Mouse (Mus musculus) midbrain, embryonic 15.5 days (tissue): ENCODE measurements around the gene Lmf1. TPM values are rescaled to one million over a fixed set of nuclear protein-coding genes. Genes with fewer than 3 reads are reported as not detected.

ENCODE experiments used
- ATAC-seq: fragments of 200-750 bp; cut with Nextera tagmentation; replicated peaks from 2 replicates; pipeline ENCODE4 v1.8.0; 2017; ENCODE audit warnings: moderate TSS enrichment
- H3K27ac ChIP-seq: fragments of 300-500 bp; sonication (generic); 2 replicates; pipeline ENCODE4 v1.5.1; 2015; ENCODE audit warnings: mild to moderate bottlenecking, inconsistent platforms
- H3K27me3 ChIP-seq: fragments of 300-500 bp; sonication (generic); replicated peaks from 2 replicates; pipeline ENCODE4 v1.6.1; 2015; ENCODE audit warnings: inconsistent platforms
- H3K36me3 ChIP-seq: fragments of 300-500 bp; sonication (generic); replicated peaks from 2 replicates; pipeline ENCODE4 v1.6.1; 2015; ENCODE audit warnings: inconsistent platforms
- H3K4me1 ChIP-seq: fragments of 300-500 bp; sonication (generic); 2 replicates; pipeline ENCODE4 v1.6.1; 2015; ENCODE audit warnings: inconsistent platforms
- H3K4me2 ChIP-seq: fragments of 300-500 bp; sonication (generic); 2 replicates; pipeline ENCODE4 v1.6.1; 2015; ENCODE audit warnings: inconsistent platforms, mild to moderate bottlenecking, moderate library complexity
- H3K4me3 ChIP-seq: fragments of 300-500 bp; sonication (generic); 2 replicates; pipeline ENCODE4 v1.5.1; 2015; ENCODE audit warnings: mild to moderate bottlenecking, inconsistent platforms
- H3K9ac ChIP-seq: fragments of 300-500 bp; sonication (generic); 2 replicates; pipeline ENCODE4 v1.6.1; 2015; ENCODE audit warnings: mild to moderate bottlenecking, inconsistent platforms
- H3K9me3 ChIP-seq: fragments of 300-500 bp; sonication (generic); 2 replicates; pipeline ENCODE4 v1.6.1; 2016; ENCODE audit warnings: inconsistent platforms
- WGBS: fragments of 180-500 bp; shearing (Covaris S2); methylation state at CpG from one replicate; pipeline ENCODE4 v1.1.7; 2015; ENCODE audit warnings: mixed read lengths; 5-methylcytosine and 5-hydroxymethylcytosine counted together
- polyA plus RNA-seq: library from polyadenylated mRNA; unstranded; fragments of >200 nt; fragmentation: Nextera tagmentation; extraction: Ambion mirVana; gene quantifications from 2 replicates; pipeline ENCODE4 v1.2.1, GENCODE M21; 2015

Lmf1 gene
- polyA plus RNA-seq, 1 experiment from 2014 or later, result 23.2 TPM

DNA sequence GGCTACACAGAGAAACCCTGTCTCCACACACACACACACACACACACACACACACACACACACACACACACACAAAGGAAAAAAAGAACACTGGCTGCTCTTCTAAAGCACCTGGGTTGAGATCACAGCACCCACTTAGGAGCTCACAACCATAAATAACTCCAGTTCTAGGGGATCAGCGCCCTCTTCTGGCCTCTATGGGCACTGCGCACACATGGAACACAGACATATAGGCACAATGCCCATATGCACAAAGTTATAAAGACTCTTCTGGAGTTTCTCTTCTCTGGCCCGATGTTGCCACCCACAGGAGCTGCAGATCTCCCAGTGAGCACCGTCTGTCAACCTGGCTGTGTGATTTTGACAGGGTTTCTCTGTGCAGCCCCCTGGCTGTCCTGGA is 12.1 kb downstream of the Lmf1 start:
- ATAC-seq, result no peak
- Histone ChIP-seq H3K27ac (no peak overlapping the region), H3K27me3 (no peaks in the 10 kb centered on the region), H3K4me1 (no peaks in the 10 kb centered on the region), H3K36me3 (no peaks in the 10 kb centered on the region), H3K4me3 (no peak overlapping the region), H3K4me2 (no peak overlapping the region), H3K9ac (no peak overlapping the region), H3K9me3 (no peaks in the 10 kb centered on the region)
- WGBS, result 88% methylated on average over 4 of the region's 4 CpGs

DNA sequence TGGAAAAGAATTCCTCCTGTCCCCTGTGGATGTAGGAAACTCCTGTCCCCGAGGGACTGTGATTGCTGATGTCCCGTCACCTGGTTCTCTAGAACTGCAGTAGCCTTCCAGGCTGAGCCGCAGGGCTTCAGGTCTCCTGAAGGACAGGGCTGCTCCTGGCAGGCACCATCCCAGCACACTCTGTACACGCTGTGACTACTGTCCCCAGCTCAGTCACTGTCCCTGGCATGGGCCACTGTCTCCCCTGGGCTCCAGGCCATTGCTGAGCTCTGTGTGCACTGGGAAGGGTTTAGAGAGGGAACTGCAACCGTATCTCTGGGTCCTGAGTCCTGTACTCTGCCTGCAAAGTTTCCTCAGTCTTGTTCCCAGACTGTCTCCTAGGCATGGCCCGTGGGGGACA is 13.5 kb downstream of the Lmf1 start:
- H3K9ac ChIP-seq, result no peak overlapping the region
- no peaks in the 10 kb centered on the region for H3K4me1 ChIP-seq
- no peak overlapping the region for H3K27ac ChIP-seq
- 0 out of 2 replicates have a peak, but pooled peaks cover 3% of the 10 kb centered on the region for H3K36me3 ChIP-seq
- no peak for ATAC-seq
- no peak overlapping the region for H3K4me3 ChIP-seq
- no peaks in the 10 kb centered on the region for H3K27me3 ChIP-seq
- H3K9me3 ChIP-seq, result no peaks in the 10 kb centered on the region
- 93% methylated on average over 6 of the region's 6 CpGs for WGBS
- H3K4me2 ChIP-seq, result no peak overlapping the region

- no peak for ATAC-seq
- Histone ChIP-seq H3K4me3 (no peak overlapping the region), H3K4me2 (no peak overlapping the region), H3K36me3 (0 out of 2 replicates have a peak, but pooled peaks cover 3% of the 10 kb centered on the region), H3K27ac (no peak overlapping the region), H3K4me1 (no peaks in the 10 kb centered on the region), H3K27me3 (no peaks in the 10 kb centered on the region), H3K9ac (no peak overlapping the region), H3K9me3 (no peaks in the 10 kb centered on the region)
- 75% methylated on average over 22 of the region's 22 CpGs for WGBS
These were observed 14.8 kb downstream of the Lmf1 start for GRCm38 (mm10) chr17:25593411-25594261.

DNA sequence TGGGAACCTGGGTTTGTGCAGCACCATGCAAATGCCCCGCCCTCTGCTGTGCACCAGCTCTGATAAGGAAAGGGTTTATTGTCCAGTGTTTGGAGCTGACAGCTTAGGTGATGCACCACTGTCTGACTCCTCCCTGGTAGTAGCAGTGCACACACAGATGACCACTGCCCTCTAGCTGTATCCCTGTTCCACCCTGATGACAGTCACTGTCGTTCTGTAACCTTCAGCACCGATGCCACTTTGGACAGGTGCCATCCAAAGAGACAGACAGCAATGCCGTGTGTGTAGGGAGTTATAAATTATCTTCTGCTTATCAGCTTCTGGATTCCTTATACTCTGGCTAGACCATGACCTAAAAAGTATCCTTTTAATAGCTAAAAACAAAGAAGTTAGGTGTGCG is 16.6 kb downstream of the Lmf1 start:
- no peak for ATAC-seq
- Histone ChIP-seq H3K4me1 (no peaks in the 10 kb centered on the region), H3K9ac (no peak overlapping the region), H3K4me2 (no peak overlapping the region), H3K27ac (no peak overlapping the region), H3K4me3 (no peak overlapping the region), H3K36me3 (0 out of 2 replicates have a peak, but pooled peaks cover 3% of the 10 kb centered on the region), H3K9me3 (no peaks in the 10 kb centered on the region), H3K27me3 (no peaks in the 10 kb centered on the region)
- WGBS, result 86% methylated on average over 5 of the region's 5 CpGs

DNA sequence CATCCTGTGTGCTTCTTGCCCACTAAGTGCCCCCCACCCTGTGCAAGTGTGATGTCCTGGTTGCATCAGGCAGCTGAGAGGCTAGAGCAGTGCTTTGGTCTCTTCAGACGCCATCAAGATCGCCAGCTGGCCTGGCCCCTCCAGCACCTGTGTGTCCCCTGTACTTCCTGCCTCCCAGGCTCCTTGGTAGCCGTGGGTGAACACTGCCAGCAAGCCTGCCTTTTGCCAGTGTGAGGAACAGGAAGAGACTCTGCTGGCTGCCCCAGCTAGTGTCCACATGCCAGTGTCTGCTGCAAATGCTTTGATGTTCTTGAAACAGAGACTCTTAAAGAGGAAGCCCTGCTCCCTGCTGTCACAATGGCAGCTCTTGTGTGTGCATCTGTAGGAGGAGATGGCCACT is 18.7 kb downstream of the Lmf1 start:
- 81% methylated on average over 3 of the region's 3 CpGs for WGBS
- Histone ChIP-seq H3K4me1 (no peaks in the 10 kb centered on the region), H3K27ac (no peak overlapping the region), H3K36me3 (0 out of 2 replicates have a peak, but pooled peaks cover 3% of the 10 kb centered on the region), H3K4me3 (no peak overlapping the region), H3K27me3 (no peaks in the 10 kb centered on the region), H3K4me2 (no peak overlapping the region), H3K9ac (no peak overlapping the region), H3K9me3 (no peaks in the 10 kb centered on the region)
- no peak for ATAC-seq

DNA sequence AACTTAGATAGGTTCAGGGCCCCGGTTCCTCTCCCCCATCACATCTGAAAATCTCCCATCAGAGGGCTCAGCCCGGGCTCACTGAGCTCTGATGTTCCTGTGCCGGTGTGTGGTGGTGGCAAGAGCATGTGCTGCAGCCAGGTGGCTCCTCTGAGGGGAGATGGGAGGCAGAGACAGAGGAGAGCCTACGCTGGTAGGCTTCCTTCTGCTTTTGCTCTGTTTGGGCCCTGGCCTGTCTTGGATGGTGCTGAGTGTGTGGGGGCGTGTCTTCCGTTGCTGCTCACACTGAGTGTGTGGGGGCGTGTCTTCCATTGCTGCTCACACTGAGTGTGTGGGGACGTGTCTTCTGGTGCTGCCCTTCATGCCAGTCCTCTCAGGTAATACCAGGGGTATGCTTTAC is 23.5 kb downstream of the Lmf1 start:
- no peaks in the 10 kb centered on the region for H3K4me1 ChIP-seq
- H3K9me3 ChIP-seq, result no peaks in the 10 kb centered on the region
- no peak overlapping the region for H3K4me2 ChIP-seq
- H3K36me3 ChIP-seq, result no peaks in the 10 kb centered on the region
- H3K4me3 ChIP-seq, result no peak overlapping the region
- no peak overlapping the region for H3K27ac ChIP-seq
- 84% methylated on average over 8 of the region's 8 CpGs for WGBS
- H3K9ac ChIP-seq, result no peak overlapping the region
- ATAC-seq, result no peak
- no peaks in the 10 kb centered on the region for H3K27me3 ChIP-seq

DNA sequence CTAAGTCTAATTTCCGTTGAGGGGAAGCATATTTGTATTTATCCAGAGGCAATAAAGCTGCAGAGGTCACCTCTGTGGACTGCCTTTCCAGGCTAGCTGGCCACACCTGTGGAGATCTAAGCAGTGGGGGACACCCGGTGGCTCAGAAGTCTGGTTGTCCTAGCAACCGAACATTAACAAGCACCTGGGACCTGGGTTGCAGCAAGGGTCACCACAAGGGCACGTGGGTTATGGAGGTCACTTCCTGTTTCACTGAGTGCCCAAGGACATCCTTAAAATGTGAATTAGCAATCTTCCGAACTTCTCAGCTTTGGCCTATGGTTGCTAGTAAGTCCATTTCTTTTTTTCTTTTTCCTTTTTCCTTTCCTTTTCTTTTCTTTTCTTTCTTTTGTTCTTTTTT is 25.3 kb downstream of the Lmf1 start:
- H3K9me3 ChIP-seq, result no peaks in the 10 kb centered on the region

GRCm38 (mm10) chr17:25608137-25608785 is 29.4 kb downstream of the Lmf1 start:
- no peak overlapping the region for H3K4me2 ChIP-seq
- peak overlapping the region; percentile 59; the same call in 1 of the 2 replicates for H3K27ac ChIP-seq
- no peak overlapping the region for H3K4me3 ChIP-seq
- H3K27me3 ChIP-seq, result no peaks in the 10 kb centered on the region
- H3K4me1 ChIP-seq, result peaks cover 23% of the 10 kb centered on the region
- no peaks in the 10 kb centered on the region for H3K9me3 ChIP-seq
- WGBS, result 84% methylated on average over 11 of the region's 11 CpGs
- no peak overlapping the region for H3K9ac ChIP-seq
- no peaks in the 10 kb centered on the region for H3K36me3 ChIP-seq
- ATAC-seq, result no peak

More for the DNA sequence above, 25.3 kb downstream of the Lmf1 start:
- no peak overlapping the region for H3K9ac ChIP-seq
- 68% methylated on average over 5 of the region's 5 CpGs for WGBS
- no peak overlapping the region for H3K4me3 ChIP-seq
- H3K4me2 ChIP-seq, result no peak overlapping the region
- H3K36me3 ChIP-seq, result no peaks in the 10 kb centered on the region
- ATAC-seq, result no peak
- H3K27ac ChIP-seq, result no peak overlapping the region
- H3K27me3 ChIP-seq, result no peaks in the 10 kb centered on the region
- peaks cover 11% of the 10 kb centered on the region for H3K4me1 ChIP-seq

DNA sequence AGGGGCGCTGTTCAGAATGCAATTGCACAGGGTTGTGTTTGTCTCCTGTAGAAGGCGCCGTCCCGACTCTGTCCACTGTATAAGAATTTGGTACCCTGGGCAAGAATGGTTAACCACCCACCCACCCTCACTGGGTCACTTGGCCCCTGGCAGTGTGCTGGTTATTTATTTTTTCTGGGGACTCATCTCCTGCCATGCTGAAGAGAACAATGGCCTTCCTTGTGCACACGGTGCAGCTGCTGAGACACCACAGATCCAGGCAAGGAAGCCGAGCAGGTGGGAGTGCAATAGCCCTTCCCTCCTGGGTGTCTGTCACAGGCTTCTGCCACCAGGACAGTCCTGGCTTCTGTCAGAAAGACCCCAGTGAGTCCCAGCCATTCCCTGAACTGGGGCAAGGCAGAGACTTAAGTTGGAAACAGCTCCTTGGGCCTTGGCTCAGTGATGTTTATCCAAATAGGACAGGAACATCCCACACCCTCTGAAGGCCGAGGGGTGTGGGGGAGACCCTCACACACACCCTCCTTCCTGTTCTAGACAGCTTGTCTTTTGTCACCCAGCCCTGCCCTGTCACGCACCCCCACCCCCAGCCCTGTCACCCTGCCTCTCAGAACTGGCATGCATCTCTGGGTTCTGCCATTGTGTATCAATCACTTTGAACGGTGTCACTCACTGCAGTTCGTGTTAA is 30.1 kb downstream of the Lmf1 start:
- ATAC-seq, result peak; percentile 35; the same call in 1 of the 2 replicates
- Histone ChIP-seq H3K36me3 (no peaks in the 10 kb centered on the region), H3K4me3 (no peak overlapping the region), H3K27ac (peak overlapping the region; percentile 59; the same call in 1 of the 2 replicates), H3K4me1 (peaks cover 23% of the 10 kb centered on the region), H3K9ac (no peak overlapping the region), H3K27me3 (no peaks in the 10 kb centered on the region), H3K4me2 (no peak overlapping the region), H3K9me3 (no peaks in the 10 kb centered on the region)
- 54% methylated on average over 10 of the region's 10 CpGs for WGBS

GRCm38 (mm10) chr17:25609506-25609828 is 30.6 kb downstream of the Lmf1 start:
- Histone ChIP-seq H3K36me3 (no peaks in the 10 kb centered on the region), H3K4me1 (peaks cover 23% of the 10 kb centered on the region), H3K9ac (no peak overlapping the region), H3K27ac (peak overlapping the region; percentile 59), H3K4me3 (no peak overlapping the region), H3K9me3 (no peaks in the 10 kb centered on the region), H3K4me2 (no peak overlapping the region), H3K27me3 (no peaks in the 10 kb centered on the region)
- peak; percentile 64 for ATAC-seq
- 37% methylated on average over 3 of the region's 3 CpGs for WGBS

DNA sequence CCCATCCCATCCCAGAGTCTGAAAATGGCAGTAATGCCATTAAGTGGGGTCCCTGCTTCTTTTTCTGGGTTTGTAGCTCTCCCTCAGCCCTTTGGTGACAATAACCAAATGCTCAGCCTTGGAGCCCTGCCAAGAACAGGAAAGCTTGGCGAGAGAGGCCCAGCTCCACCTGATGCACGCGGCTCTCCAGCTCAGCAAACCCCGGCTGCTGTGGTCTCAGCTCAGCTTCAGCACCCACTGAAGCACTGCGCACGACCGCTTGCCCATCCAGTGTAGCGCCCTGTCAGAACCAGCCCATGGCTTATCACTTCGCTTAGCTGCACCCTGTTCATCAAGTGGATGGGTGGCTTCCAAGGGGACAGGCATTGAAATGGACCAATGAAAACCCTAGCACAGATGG is 31.3 kb downstream of the Lmf1 start:
- no peaks in the 10 kb centered on the region for H3K27me3 ChIP-seq
- no peak overlapping the region for H3K4me3 ChIP-seq
- 52% methylated on average over 9 of the region's 9 CpGs for WGBS
- H3K27ac ChIP-seq, result peak overlapping the region; percentile 59
- peak; percentile 53 for ATAC-seq
- H3K4me1 ChIP-seq, result peaks cover 23% of the 10 kb centered on the region
- no peaks in the 10 kb centered on the region for H3K36me3 ChIP-seq
- H3K4me2 ChIP-seq, result no peak overlapping the region
- no peak overlapping the region for H3K9ac ChIP-seq
- no peaks in the 10 kb centered on the region for H3K9me3 ChIP-seq

GRCm38 (mm10) chr17:25612537-25612936 is 33.7 kb downstream of the Lmf1 start:
- Histone ChIP-seq H3K36me3 (no peaks in the 10 kb centered on the region), H3K9ac (no peak overlapping the region), H3K4me3 (no peak overlapping the region), H3K27me3 (no peaks in the 10 kb centered on the region), H3K27ac (no peak overlapping the region), H3K4me2 (no peak overlapping the region), H3K4me1 (peaks cover 23% of the 10 kb centered on the region), H3K9me3 (no peaks in the 10 kb centered on the region)
- 87% methylated on average over 9 of the region's 9 CpGs for WGBS
- no peak for ATAC-seq
